In the genomic region with DNA sequence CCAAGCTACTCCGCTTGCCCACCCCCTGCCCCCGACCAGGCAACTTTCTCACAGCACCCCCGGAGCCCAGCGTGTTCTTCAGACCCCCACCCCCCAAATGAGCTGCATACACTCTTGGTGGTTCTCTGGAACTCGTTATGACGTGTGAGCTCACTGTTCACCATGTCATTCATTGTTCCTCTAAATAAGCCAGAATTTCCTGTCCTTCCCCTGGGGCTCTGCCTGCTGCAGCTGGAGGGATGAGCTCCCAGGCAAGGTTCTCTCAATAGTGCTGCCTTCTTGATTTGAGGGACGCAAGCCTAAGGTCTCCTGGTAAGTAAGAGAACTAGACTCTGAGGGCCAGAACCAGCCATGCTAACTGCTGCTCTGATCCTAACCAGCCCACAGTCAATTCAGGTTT, we compare ENCODE assay signal across 20 mouse cellular contexts. TPM values are rescaled to one million over a fixed set of nuclear protein-coding genes. Genes with fewer than 3 reads are reported as not detected.
DNase-seq lines count a peak whose midpoint lies in the region; ATAC-seq and TF ChIP-seq lines count a peak whose summit lies in the region.
"Had no signal": no experiment of that assay in that cellular context is flagged by ENCODE, and none has a peak within 500 bp of the region (broad histone marks: within the 10 kb centered on the region; RNA-seq: fewer than 3 reads in every experiment).

No protein-coding gene starts in this region.

- H3K4me3 ChIP-seq in forebrain, embryonic 10.5 days: no peak overlapping the region
- no peak overlapping the region for H3K4me3 ChIP-seq in forebrain, embryonic 16.5 days (replicated peaks; ENCODE audit: low read length)
- H3K4me3 ChIP-seq in intestine, embryonic 16.5 days (ENCODE audit: low read length): no peak overlapping the region
- H3K4me3 ChIP-seq in intestine, embryonic 15.5 days (replicated peaks): no peak overlapping the region
- H3K4me3 ChIP-seq in embryonic facial prominence, embryonic 13.5 days: no peak overlapping the region
- H3K4me3 ChIP-seq in limb, embryonic 14.5 days (replicated peaks; ENCODE audit: low read length): no peak overlapping the region
- H3K4me3 ChIP-seq: forebrain, embryonic 13.5 days; myocyte had no signal

- DNase-seq in forebrain, embryonic 10.5 days (ENCODE audit: extremely low spot score, low spot score): no peak
- DNase-seq in limb, embryonic 14.5 days (ENCODE audit: low spot score): no peak
- DNase-seq in right cerebral cortex, postnatal 36 days (ENCODE audit: low spot score in 2 of 2): no peak
- DNase-seq: cerebellum, postnatal 10 days; kidney, adult 8-10 months; kidney, postnatal 36 days; layer of hippocampus, adult 9-11 months; lung, embryonic 14.5 days; midbrain, embryonic 14.5 days; right cerebral cortex, adult 18-20 months; spleen, adult 18-20 months; thymus, postnatal 14 days had no signal

- peaks cover 9% of the 10 kb centered on the region for H3K36me3 ChIP-seq in forebrain, embryonic 10.5 days (replicated peaks)
- H3K36me3 ChIP-seq in forebrain, embryonic 16.5 days (ENCODE audit: control insufficient read depth, insufficient read depth): no peaks in the 10 kb centered on the region
- H3K36me3 ChIP-seq in intestine, embryonic 16.5 days (ENCODE audit: control insufficient read depth, insufficient read depth, low read length): no peaks in the 10 kb centered on the region
- no peaks in the 10 kb centered on the region for H3K36me3 ChIP-seq in intestine, embryonic 15.5 days
- H3K36me3 ChIP-seq in embryonic facial prominence, embryonic 13.5 days: peaks cover 16% of the 10 kb centered on the region
- H3K36me3 ChIP-seq in limb, embryonic 14.5 days (ENCODE audit: control insufficient read depth, insufficient read depth, low read length): peaks cover 26% of the 10 kb centered on the region

- H3K27me3 ChIP-seq in forebrain, embryonic 10.5 days (ENCODE audit: poor library complexity, severe bottlenecking): no peaks in the 10 kb centered on the region
- H3K27me3 ChIP-seq in forebrain, embryonic 16.5 days (replicated peaks; ENCODE audit: control insufficient read depth, insufficient read depth, low read length): no peaks in the 10 kb centered on the region
- H3K27me3 ChIP-seq in intestine, embryonic 16.5 days (replicated peaks; ENCODE audit: control insufficient read depth, insufficient read depth, low read length): no peaks in the 10 kb centered on the region
- no peaks in the 10 kb centered on the region for H3K27me3 ChIP-seq in intestine, embryonic 15.5 days (replicated peaks)
- no peaks in the 10 kb centered on the region for H3K27me3 ChIP-seq in embryonic facial prominence, embryonic 13.5 days
- no peaks in the 10 kb centered on the region for H3K27me3 ChIP-seq in limb, embryonic 14.5 days (ENCODE audit: control insufficient read depth, insufficient read depth, low read length)
- H3K27me3 ChIP-seq: forebrain, embryonic 13.5 days had no signal

- H3K4me2 ChIP-seq in forebrain, embryonic 16.5 days (ENCODE audit: low read length): no peak overlapping the region
- H3K4me2 ChIP-seq in intestine, embryonic 16.5 days (ENCODE audit: low read depth, low read length): no peak overlapping the region
- H3K4me2 ChIP-seq in intestine, embryonic 15.5 days (replicated peaks): no peak overlapping the region
- no peak overlapping the region for H3K4me2 ChIP-seq in embryonic facial prominence, embryonic 13.5 days
- H3K4me2 ChIP-seq in limb, embryonic 14.5 days (replicated peaks; ENCODE audit: low read depth, low read length, severe bottlenecking): no peak overlapping the region
- H3K4me2 ChIP-seq: forebrain, embryonic 13.5 days; lung, embryonic 14.5 days had no signal

- no peaks in the 10 kb centered on the region for H3K9me3 ChIP-seq in forebrain, embryonic 10.5 days
- no peaks in the 10 kb centered on the region for H3K9me3 ChIP-seq in forebrain, embryonic 16.5 days (ENCODE audit: control insufficient read depth, low read length)
- no peaks in the 10 kb centered on the region for H3K9me3 ChIP-seq in intestine, embryonic 16.5 days (ENCODE audit: control insufficient read depth, low read length)
- H3K9me3 ChIP-seq in intestine, embryonic 15.5 days: no peaks in the 10 kb centered on the region
- H3K9me3 ChIP-seq in embryonic facial prominence, embryonic 13.5 days: no peaks in the 10 kb centered on the region
- H3K9me3 ChIP-seq in limb, embryonic 14.5 days (ENCODE audit: control insufficient read depth, low read length): no peaks in the 10 kb centered on the region
- H3K9me3 ChIP-seq: forebrain, embryonic 13.5 days had no signal

- ATAC-seq in forebrain, embryonic 16.5 days: no peak
- ATAC-seq in intestine, embryonic 16.5 days: no peak
- no peak for ATAC-seq in intestine, embryonic 15.5 days
- no peak for ATAC-seq in embryonic facial prominence, embryonic 13.5 days (ENCODE audit: insufficient number of reproducible peaks, insufficient read depth, low FRiP score, low TSS enrichment, low read depth)
- no peak for ATAC-seq in limb, embryonic 14.5 days (ENCODE audit: low FRiP score, low read depth)
- ATAC-seq in CD4-positive, CD25-positive, alpha-beta regulatory T cell, adult 4 months: no peak
- ATAC-seq: forebrain, embryonic 13.5 days; hindbrain, embryonic 16.5 days had no signal

- no peak for TF ChIP-seq POLR2A in limb, embryonic 14.5 days (IDR thresholded peaks at IDR 0.05; ENCODE audit: borderline replicate concordance, extremely low read depth, insufficient read depth, insufficient read length)

- 52% methylated on average over 7 of the region's 7 CpGs for WGBS in forebrain, embryonic 10.5 days
- 58% methylated on average over 7 of the region's 7 CpGs for WGBS in forebrain, embryonic 16.5 days
- WGBS in intestine, embryonic 16.5 days: 62% methylated on average over 7 of the region's 7 CpGs
- WGBS in intestine, embryonic 15.5 days: 61% methylated on average over 7 of the region's 7 CpGs
- WGBS in embryonic facial prominence, embryonic 13.5 days: 35% methylated on average over 7 of the region's 7 CpGs
- WGBS in limb, embryonic 14.5 days: 34% methylated on average over 7 of the region's 7 CpGs

- H3K4me1 ChIP-seq in forebrain, embryonic 10.5 days: peaks cover 54% of the 10 kb centered on the region
- peaks cover 12% of the 10 kb centered on the region for H3K4me1 ChIP-seq in forebrain, embryonic 16.5 days (replicated peaks; ENCODE audit: control insufficient read depth, insufficient read depth, low read length)
- H3K4me1 ChIP-seq in intestine, embryonic 16.5 days (ENCODE audit: control insufficient read depth, insufficient read depth, low read length): peaks cover 32% of the 10 kb centered on the region
- peaks cover 29% of the 10 kb centered on the region for H3K4me1 ChIP-seq in intestine, embryonic 15.5 days (replicated peaks)
- H3K4me1 ChIP-seq in embryonic facial prominence, embryonic 13.5 days: peaks cover 62% of the 10 kb centered on the region
- peaks cover 60% of the 10 kb centered on the region for H3K4me1 ChIP-seq in limb, embryonic 14.5 days (ENCODE audit: control insufficient read depth, insufficient read depth, low read length)

- H3K9ac ChIP-seq in forebrain, embryonic 16.5 days (replicated peaks; ENCODE audit: low read depth, low read length): no peak overlapping the region
- H3K9ac ChIP-seq in intestine, embryonic 16.5 days (ENCODE audit: low read depth, low read length): no peak overlapping the region
- no peak overlapping the region for H3K9ac ChIP-seq in intestine, embryonic 15.5 days
- H3K9ac ChIP-seq in embryonic facial prominence, embryonic 13.5 days: no peak overlapping the region
- H3K9ac ChIP-seq in limb, embryonic 14.5 days (ENCODE audit: low read depth, low read length, severe bottlenecking): no peak overlapping the region
- H3K9ac ChIP-seq: forebrain, embryonic 13.5 days; lung, embryonic 14.5 days had no signal

- H3K27ac ChIP-seq in forebrain, embryonic 10.5 days: peak overlapping the region; percentile 83
- H3K27ac ChIP-seq in forebrain, embryonic 16.5 days (ENCODE audit: low read length): no peak overlapping the region
- H3K27ac ChIP-seq in intestine, embryonic 16.5 days (ENCODE audit: low read length): peak overlapping the region; percentile 78
- H3K27ac ChIP-seq in intestine, embryonic 15.5 days: no peak overlapping the region
- H3K27ac ChIP-seq in embryonic facial prominence, embryonic 13.5 days: peak overlapping the region; percentile 95
- H3K27ac ChIP-seq in limb, embryonic 14.5 days (replicated peaks; ENCODE audit: low read depth, low read length): peak overlapping the region; percentile 53; the same call in 1 of the 2 replicates
- H3K27ac ChIP-seq: forebrain, embryonic 13.5 days had no signal

RNA-seq across cellular contexts. Expression of gene Spsb1, which starts 59.6 kb away (rescaled TPM):
- polyA plus RNA-seq in forebrain, embryonic 10.5 days (2016; fragmentation: Nextera tagmentation; extraction: Ambion mirVana): 9.0 and 11.2 TPM in 2 replicates
- polyA plus RNA-seq in forebrain, embryonic 16.5 days (2015; fragmentation: Nextera tagmentation; extraction: Ambion mirVana): 5.8 and 7.0 TPM in 2 replicates
- polyA plus RNA-seq in intestine, embryonic 16.5 days (2015; fragmentation: Nextera tagmentation; extraction: Ambion mirVana): 17.0 and 20.6 TPM in 2 replicates
- polyA plus RNA-seq in intestine, embryonic 15.5 days (2015; fragmentation: Nextera tagmentation; extraction: Ambion mirVana): 17.0 and 18.2 TPM in 2 replicates
- 12.2 and 13.5 TPM in 2 replicates for polyA plus RNA-seq in embryonic facial prominence, embryonic 13.5 days (2015; fragmentation: Nextera tagmentation; extraction: Ambion mirVana)
- 19.4 and 21.9 TPM in 2 replicates for polyA plus RNA-seq in limb, embryonic 14.5 days (2012; rRNA removed)
- polyA plus RNA-seq in limb, embryonic 14.5 days (2014; fragmentation: Nextera tagmentation; extraction: Ambion mirVana): 18.0 and 18.8 TPM in 2 replicates
- 1 to 10 TPM; 4.5 to 7.9 TPM for polyA plus RNA-seq in CD4-positive, CD25-positive, alpha-beta regulatory T cell, adult 4 months (2017; shearing (Covaris generic))

Comparison
In these comparisons a context has a peak if more than half of its experiments do, and no peak if none do; other contexts are left out.
1. H3K27ac ChIP-seq: peak in forebrain, embryonic 10.5 days (single experiment), intestine, embryonic 16.5 days (single experiment), embryonic facial prominence, embryonic 13.5 days (single experiment) and limb, embryonic 14.5 days (single experiment); none in forebrain, embryonic 16.5 days (single experiment) and intestine, embryonic 15.5 days (single experiment).